Mouse (Mus musculus): Measurements from ENCODE around the gene B4gat1. TPM values are rescaled to one million over a fixed set of nuclear protein-coding genes. Genes with fewer than 3 reads are reported as not detected.

B4gat1 gene
- polyA plus RNA-seq, 1 experiment from 2014 or later, result 45.4 TPM

- Histone ChIP-seq H3K4me2 (ENCODE audit: low read length) (peak overlapping the region; percentile 98), H3K27ac (ENCODE audit: low read depth, low read length) (peak overlapping the region; percentile 86; the same call in 1 of the 2 replicates), H3K36me3 (ENCODE audit: control insufficient read depth, insufficient read depth, low read length) (peaks cover 11% of the 10 kb centered on the region), H3K4me3 (ENCODE audit: low read depth, low read length) (peak overlapping the region; percentile 79), H3K9me3 (replicated peaks; ENCODE audit: control insufficient read depth, low read length) (no peaks in the 10 kb centered on the region), H3K27me3 (replicated peaks; ENCODE audit: control insufficient read depth, insufficient read depth, low read length) (no peaks in the 10 kb centered on the region), H3K4me1 (ENCODE audit: control insufficient read depth, insufficient read depth, low read length) (peaks cover 22% of the 10 kb centered on the region), H3K9ac (ENCODE audit: low read length) (peak overlapping the region; percentile 92)
- ATAC-seq (peak; percentile 11), DNase-seq (ENCODE audit: low spot score) (no peak)
- WGBS, result 8% methylated on average over 41 of the region's 41 CpGs
Measured at GRCm38 (mm10) chr19:5039301-5040114, 882 bp downstream of the B4gat1 start.

- Histone ChIP-seq H3K4me2 (ENCODE audit: low read length) (peak within 1 kb of the TSS; percentile 98), H3K27me3 (replicated peaks; ENCODE audit: control insufficient read depth, insufficient read depth, low read length) (no peaks in the 10 kb centered on the region), H3K9ac (ENCODE audit: low read length) (peak within 1 kb of the TSS; percentile 92), H3K4me1 (ENCODE audit: control insufficient read depth, insufficient read depth, low read length) (peaks cover 22% of the 10 kb centered on the region), H3K27ac (ENCODE audit: low read depth, low read length) (peak within 1 kb of the TSS; percentile 10; the same call in 1 of the 2 replicates), H3K4me3 (ENCODE audit: low read depth, low read length) (peak within 1 kb of the TSS; percentile 79), H3K36me3 (ENCODE audit: control insufficient read depth, insufficient read depth, low read length) (peaks cover 19% of the 10 kb centered on the region), H3K9me3 (replicated peaks; ENCODE audit: control insufficient read depth, low read length) (no peaks in the 10 kb centered on the region)
- peak; percentile 98 for DNase-seq (ENCODE audit: low spot score)
- 7% methylated on average over 40 of the region's 40 CpGs for WGBS
- peak; percentile 67 for ATAC-seq
Measured at GRCm38 (mm10) chr19:5040862-5041523, 2.4 kb downstream of the B4gat1 start, which contains the start of gene Brms1. Gene Brms1 (plus strand): TSS chr19:5041354.

GRCm38 (mm10) chr19:5041588-5041987, 3.0 kb downstream of the B4gat1 start:
- Histone ChIP-seq H3K27ac (ENCODE audit: low read depth, low read length) (peak overlapping the region; percentile 10; the same call in 1 of the 2 replicates), H3K9me3 (replicated peaks; ENCODE audit: control insufficient read depth, low read length) (no peaks in the 10 kb centered on the region), H3K4me3 (ENCODE audit: low read depth, low read length) (peak overlapping the region; percentile 79), H3K9ac (ENCODE audit: low read length) (peak overlapping the region; percentile 92), H3K36me3 (ENCODE audit: control insufficient read depth, insufficient read depth, low read length) (peaks cover 25% of the 10 kb centered on the region), H3K4me1 (ENCODE audit: control insufficient read depth, insufficient read depth, low read length) (peaks cover 22% of the 10 kb centered on the region), H3K4me2 (ENCODE audit: low read length) (peak overlapping the region; percentile 98), H3K27me3 (replicated peaks; ENCODE audit: control insufficient read depth, insufficient read depth, low read length) (no peaks in the 10 kb centered on the region)
- WGBS, result 2% methylated on average over 16 of the region's 16 CpGs
- no peak; the same call in 1 of the 2 replicates for ATAC-seq
- DNase-seq (ENCODE audit: low spot score), result no peak

- DNase-seq (ENCODE audit: low spot score) (no peak), ATAC-seq (no peak)
- H3K27me3 ChIP-seq (replicated peaks; ENCODE audit: control insufficient read depth, insufficient read depth, low read length), result peaks cover 4% of the 10 kb centered on the region; the same call in 1 of the 2 replicates
- H3K4me3 ChIP-seq (ENCODE audit: low read depth, low read length), result no peak overlapping the region
- no peak overlapping the region for H3K4me2 ChIP-seq (ENCODE audit: low read length)
- no peak overlapping the region for H3K27ac ChIP-seq (ENCODE audit: low read depth, low read length)
- no peak overlapping the region for H3K9ac ChIP-seq (ENCODE audit: low read length)
- peaks cover 50% of the 10 kb centered on the region for H3K36me3 ChIP-seq (ENCODE audit: control insufficient read depth, insufficient read depth, low read length)
- WGBS, result 86% methylated on average over 4 of the region's 4 CpGs
- H3K9me3 ChIP-seq (replicated peaks; ENCODE audit: control insufficient read depth, low read length), result no peaks in the 10 kb centered on the region
- peaks cover 6% of the 10 kb centered on the region for H3K4me1 ChIP-seq (ENCODE audit: control insufficient read depth, insufficient read depth, low read length)
Measured at GRCm38 (mm10) chr19:5045531-5045930, 6.9 kb downstream of the B4gat1 start.

- 79% methylated on average over 14 of the region's 14 CpGs for WGBS
- Histone ChIP-seq H3K9me3 (replicated peaks; ENCODE audit: control insufficient read depth, low read length) (no peaks in the 10 kb centered on the region), H3K4me1 (ENCODE audit: control insufficient read depth, insufficient read depth, low read length) (no peaks in the 10 kb centered on the region), H3K27ac (ENCODE audit: low read depth, low read length) (no peak overlapping the region), H3K27me3 (replicated peaks; ENCODE audit: control insufficient read depth, insufficient read depth, low read length) (peaks cover 30% of the 10 kb centered on the region), H3K9ac (ENCODE audit: low read length) (no peak overlapping the region), H3K36me3 (ENCODE audit: control insufficient read depth, insufficient read depth, low read length) (peaks cover 42% of the 10 kb centered on the region), H3K4me3 (ENCODE audit: low read depth, low read length) (no peak overlapping the region), H3K4me2 (ENCODE audit: low read length) (no peak overlapping the region)
- DNase-seq (ENCODE audit: low spot score) (no peak), ATAC-seq (no peak)
Measured at GRCm38 (mm10) chr19:5048138-5049056, 9.8 kb downstream of the B4gat1 start.

GRCm38 (mm10) chr19:5049325-5049724, 10.7 kb downstream of the B4gat1 start:
- Histone ChIP-seq H3K4me2 (ENCODE audit: low read length) (no peak overlapping the region), H3K27me3 (replicated peaks; ENCODE audit: control insufficient read depth, insufficient read depth, low read length) (peaks cover 33% of the 10 kb centered on the region), H3K36me3 (ENCODE audit: control insufficient read depth, insufficient read depth, low read length) (peaks cover 39% of the 10 kb centered on the region)

GRCm38 (mm10) chr19:5050047-5050905, 11.7 kb downstream of the B4gat1 start, which contains the start of gene Rin1:
Gene Rin1 (plus strand): TSS chr19:5050481.
- Histone ChIP-seq H3K27ac (ENCODE audit: low read depth, low read length) (no peak within 1 kb of the TSS), H3K27me3 (replicated peaks; ENCODE audit: control insufficient read depth, insufficient read depth, low read length) (peaks cover 33% of the 10 kb centered on the region), H3K9ac (ENCODE audit: low read length) (peak within 1 kb of the TSS; percentile 8; the same call in 1 of the 2 replicates), H3K4me1 (ENCODE audit: control insufficient read depth, insufficient read depth, low read length) (no peaks in the 10 kb centered on the region), H3K36me3 (ENCODE audit: control insufficient read depth, insufficient read depth, low read length) (peaks cover 35% of the 10 kb centered on the region), H3K9me3 (replicated peaks; ENCODE audit: control insufficient read depth, low read length) (no peaks in the 10 kb centered on the region), H3K4me2 (ENCODE audit: low read length) (no peak within 1 kb of the TSS), H3K4me3 (ENCODE audit: low read depth, low read length) (no peak within 1 kb of the TSS)
- ATAC-seq (peak; percentile 33; the same call in 1 of the 2 replicates), DNase-seq (ENCODE audit: low spot score) (peak; percentile 70)
- WGBS, result 17% methylated on average over 14 of the region's 14 CpGs

More at GRCm38 (mm10) chr19:5049325-5049724, 10.7 kb downstream of the B4gat1 start:
- no peaks in the 10 kb centered on the region for H3K4me1 ChIP-seq (ENCODE audit: control insufficient read depth, insufficient read depth, low read length)
- no peak overlapping the region for H3K4me3 ChIP-seq (ENCODE audit: low read depth, low read length)
- no peaks in the 10 kb centered on the region for H3K9me3 ChIP-seq (replicated peaks; ENCODE audit: control insufficient read depth, low read length)
- ATAC-seq (no peak), DNase-seq (ENCODE audit: low spot score) (no peak)
- no peak overlapping the region for H3K9ac ChIP-seq (ENCODE audit: low read length)
- 71% methylated on average over 6 of the region's 6 CpGs for WGBS
- no peak overlapping the region for H3K27ac ChIP-seq (ENCODE audit: low read depth, low read length)
